Mouse (Mus musculus) frontal cortex, postnatal 10 days (tissue): ENCODE measurements around the gene Acsl3.

Experiments
- DNase-seq, 2 experiments: peaks; one replicate each; pipeline ENCODE4 v3.0.0; 2022; ENCODE audit warnings: low spot score in 2 of 2, mixed read lengths in 1 of 2

Acsl3 gene

DNA sequence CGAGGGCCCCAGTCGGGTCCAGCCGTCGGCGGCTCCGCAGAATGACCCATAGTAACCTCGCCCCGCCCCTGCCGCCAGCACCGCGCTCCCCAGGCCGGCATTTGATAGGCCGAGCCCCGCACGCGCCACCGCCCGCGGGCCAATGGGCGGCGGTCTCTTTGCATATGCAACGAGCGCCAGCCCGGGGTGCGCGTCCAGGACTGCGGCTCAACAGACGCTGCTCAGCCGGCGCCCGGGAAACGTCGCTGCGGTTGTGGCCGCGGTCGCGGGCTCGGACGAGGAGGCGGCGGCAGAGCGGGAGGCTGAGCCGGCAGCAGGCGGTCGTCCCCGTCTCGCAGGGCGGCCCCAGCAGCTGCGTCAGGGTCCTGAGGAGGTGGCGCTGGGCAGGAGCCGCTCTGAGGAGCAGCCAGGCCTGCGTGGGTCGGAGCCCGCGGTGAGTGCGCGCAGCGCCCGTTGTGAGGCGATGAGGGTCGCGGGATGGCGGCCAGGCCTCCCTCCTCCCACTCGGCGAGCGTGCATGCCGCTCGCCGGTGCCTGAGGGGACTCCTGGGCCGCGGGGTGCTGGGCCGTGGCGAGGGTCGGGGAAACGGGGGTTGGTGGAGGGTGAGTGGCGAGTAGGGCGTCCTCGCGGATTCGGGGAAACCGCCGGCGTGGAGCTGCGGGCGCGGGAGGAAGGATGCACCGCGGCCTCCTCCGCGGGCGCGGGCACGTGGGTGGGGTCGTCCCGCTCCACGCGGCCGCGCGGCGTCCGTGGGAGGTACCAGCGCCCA, at the start of gene Acsl3, which contains the start of gene Utp14b:
Gene Acsl3, plus strand, starts transcription at position 155 of the 770 bp plus-strand sequence.
Gene Utp14b, plus strand, starts transcription at position 368 of the 770 bp plus-strand sequence.
- peak; percentile 95 to 97 for DNase-seq

DNA sequence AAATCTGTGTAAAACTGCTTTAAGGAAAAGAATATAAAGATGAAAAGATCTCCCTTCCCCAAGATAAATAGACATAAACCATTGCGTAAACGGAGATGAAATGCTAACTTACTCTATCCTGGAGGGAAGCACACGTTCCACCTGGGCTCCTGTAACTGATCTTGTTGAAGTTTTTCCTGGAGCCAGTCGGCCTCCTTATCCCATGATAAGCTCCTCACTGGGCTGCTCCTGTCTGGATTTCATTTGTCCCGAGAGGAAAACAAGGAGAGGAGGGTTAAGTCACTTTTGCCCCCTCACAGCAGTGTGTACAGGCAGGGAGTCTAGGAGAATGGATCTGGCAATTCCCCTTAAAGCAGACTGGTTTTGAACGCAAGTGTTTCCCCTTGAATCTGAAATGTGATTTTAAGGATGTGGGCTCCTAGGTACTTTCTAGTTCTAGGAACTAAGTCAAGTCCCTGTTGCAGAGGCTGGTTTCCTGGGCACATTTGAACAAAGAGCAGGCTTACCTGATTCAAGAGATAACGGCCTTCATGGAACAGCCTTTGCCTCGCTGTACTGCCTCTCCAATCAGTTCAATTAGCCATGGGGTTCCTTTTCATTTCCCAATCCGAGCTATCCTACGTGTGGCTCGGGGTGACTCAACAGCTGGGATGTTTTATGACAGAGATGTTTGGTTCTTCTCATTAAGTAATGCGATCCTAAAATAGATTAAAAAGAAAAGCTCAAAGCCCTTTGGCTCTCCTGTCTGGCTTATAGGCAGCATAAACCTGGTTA, 48.3 kb upstream of the Acsl3 start:
- no peak for DNase-seq

DNA sequence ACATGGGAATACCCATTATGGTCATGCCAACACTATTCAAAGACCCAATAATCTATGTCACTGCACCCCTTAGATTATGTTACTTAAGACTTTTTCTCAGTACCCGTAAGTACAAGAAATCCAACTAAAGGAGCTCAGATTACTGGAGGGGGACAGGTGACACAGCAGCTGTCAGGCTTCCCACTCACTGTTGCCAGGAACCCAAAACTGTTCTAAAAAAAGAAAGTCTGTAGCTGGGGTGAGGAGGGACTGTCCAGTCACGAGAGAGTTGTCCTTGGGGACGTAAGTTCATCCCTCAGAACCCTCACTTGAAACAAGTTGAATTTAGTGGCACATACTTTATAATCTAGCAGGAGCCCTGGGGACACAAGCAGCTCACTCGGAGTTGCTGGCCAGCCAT, 46.6 kb upstream of the Acsl3 start:
- DNase-seq: no peak

DNA sequence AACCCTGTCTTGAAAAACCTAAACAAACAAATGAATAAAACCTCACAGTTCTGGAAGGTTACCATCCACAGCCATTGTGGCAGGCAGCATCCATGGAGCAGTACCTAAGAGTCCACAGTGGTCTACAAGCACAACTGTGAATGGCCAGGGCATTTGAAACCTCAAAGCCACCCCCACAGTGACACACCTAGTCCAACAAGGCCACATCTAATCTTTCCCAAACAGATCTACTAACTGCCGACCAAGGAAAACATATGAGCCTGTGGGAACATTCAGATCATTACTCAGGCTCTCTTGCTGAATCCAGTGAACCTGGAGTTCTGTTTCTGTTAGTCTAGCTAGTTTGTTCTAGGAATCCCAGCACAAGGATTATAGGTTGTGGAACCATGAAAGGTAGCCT, 44.7 kb upstream of the Acsl3 start:
- no peak for DNase-seq

DNA sequence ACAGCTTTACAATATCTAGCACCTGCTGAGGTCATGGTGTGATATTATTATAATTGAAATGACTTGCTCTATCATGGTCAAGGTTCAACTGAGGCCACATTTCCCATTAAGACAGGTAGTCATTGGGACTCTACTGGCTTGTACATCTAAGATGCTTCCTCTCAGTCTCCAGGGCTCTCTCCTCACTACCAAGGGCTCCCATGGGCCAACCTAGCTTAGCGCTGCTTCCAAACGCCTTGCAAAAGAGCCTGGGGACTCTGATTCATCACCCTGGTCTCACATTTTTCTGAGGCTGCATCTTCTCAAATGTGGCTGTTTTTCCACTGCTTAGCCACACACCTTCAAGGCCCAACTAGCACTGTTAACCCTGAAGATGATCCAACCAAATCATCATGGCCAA, 33.3 kb upstream of the Acsl3 start:
- DNase-seq: no peak

DNA sequence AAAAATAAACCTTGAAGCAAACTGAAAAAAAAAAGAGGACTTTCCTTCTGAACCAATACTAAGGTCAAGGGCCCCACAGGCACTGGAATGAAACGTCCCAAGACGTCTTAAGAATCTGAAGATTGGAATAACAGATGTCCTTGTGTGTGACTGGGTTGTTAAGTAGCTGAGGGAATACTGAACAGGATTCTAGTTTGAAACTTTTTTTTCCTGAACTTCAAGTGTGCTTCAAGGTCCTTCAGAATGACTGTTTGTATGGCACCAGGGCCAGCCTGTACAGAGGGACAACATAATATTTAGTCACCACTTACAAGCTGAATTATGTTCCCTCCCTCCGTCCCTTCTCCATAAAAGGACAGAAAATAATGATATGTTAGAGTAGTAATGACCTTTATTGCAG, 23.1 kb upstream of the Acsl3 start:
- DNase-seq: no peak

DNA sequence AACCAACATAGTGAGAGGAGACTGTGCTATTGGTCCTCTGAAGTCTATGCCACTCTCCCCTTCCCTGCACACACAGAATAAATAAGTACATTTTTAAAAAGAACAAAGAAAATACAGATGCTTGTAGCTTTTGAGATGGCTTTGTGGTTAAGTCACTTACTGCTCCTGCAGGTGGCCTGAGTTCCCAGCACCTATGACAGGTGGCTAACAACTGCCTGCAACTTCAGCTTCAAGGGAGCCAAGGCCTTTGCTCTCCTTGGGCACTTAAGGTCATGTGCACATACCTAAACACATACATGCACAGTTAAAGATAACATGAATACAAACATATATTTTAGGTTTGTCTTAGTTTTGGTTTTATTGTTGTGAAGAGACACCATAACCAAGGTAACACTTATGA, 16.8 kb upstream of the Acsl3 start:
- no peak for DNase-seq

DNA sequence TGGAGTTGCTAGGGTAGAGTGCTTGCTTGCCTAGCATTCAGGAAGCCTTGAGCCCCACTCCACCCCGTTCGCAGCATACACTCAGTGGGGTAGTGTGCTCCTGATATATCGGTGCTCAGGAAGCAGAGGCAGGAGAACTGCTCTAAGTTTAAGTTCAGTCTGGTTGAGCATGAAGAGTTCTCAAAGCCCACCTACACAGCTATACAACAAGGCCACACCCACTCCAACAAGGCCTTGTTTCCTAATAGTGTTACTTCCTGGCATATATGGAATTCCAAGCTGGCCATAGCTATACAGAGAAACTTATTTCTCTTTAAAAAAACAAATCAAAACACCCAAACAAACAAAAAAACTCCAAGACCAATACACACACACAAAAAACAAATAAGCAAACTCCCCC, 15.8 kb upstream of the Acsl3 start:
- DNase-seq: no peak

DNA sequence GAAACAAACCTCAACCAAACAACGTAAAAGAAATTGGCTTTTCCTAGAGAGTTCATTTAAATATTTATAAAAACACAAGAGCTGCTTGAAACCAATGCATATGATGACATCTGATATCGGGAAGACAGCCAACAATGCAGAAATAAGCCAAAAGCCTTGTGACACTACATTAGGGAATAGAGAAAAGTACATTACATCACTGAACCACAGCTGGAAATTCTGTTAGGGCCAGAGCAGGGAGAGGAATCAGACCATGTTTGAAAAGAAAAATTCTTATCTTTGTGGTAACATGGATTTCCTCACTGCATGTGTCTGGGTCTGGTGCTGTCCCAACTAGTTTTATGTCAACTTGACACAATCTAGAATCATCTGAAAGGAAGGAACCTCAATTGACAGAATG, 15.4 kb upstream of the Acsl3 start:
- DNase-seq: no peak

DNA sequence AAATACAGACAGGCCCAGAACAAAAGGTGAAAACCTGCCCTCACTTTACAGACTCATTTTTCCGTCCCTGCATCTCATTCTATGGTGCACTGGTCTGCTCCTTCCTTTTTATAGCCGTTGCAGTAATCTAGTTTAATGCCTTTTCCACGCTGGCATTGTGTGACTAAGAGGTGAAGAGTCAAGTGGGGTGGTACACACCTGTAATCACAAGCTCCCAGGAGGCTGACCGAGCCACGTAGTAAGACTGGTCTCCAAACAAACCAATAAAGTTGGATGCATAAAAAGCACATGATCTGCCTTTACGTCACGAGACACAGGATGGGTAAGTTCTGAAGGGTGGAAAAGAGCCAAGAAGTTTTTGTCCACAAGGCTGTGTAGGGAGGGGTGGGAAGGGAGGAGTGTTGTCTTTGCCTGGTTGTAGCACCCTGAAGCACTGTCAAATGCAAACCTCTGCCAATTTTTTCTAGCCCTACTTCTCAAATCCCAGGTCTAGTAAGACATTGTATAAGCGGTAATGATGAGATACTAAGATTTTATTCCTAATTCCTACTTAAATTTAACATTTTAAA, 10.2 kb upstream of the Acsl3 start:
- no peak for DNase-seq

DNA sequence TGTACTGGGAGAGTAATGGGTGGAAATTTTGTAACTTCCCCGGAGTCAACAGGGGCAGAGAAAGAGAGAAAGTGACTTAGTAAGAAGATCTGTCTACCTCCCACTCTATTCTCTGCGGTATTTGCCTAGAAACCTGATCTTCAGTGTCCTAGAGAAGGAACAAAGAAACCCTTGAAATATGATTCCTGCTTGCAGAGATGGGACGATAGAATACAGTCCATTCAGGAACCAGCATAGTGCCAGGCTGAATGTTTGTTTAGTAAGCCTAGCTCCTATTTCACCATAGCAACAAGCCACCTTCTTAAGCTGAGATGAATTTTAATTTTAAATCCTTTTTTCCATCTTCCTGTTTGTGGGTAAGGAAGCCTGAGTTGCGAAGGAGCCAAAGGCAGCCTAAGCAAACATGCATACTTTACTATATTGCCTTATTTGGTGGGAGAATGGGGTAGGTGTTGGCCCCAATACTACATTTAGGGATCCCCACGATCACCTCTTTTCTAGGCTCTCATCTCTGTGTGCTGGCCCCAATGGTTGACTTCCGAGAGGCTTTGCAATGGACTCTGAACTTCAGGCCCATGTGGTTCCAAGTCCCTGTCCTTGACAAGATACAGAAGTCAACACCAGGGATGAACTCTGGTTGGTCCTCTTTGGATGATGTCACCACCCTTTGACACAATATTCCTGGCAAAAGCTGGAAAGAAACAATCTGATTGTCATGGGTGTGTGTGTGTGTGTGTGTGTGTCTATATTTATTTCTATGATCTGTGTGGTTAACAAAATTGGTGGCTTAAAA, 8.2 kb upstream of the Acsl3 start:
- DNase-seq: no peak

DNA sequence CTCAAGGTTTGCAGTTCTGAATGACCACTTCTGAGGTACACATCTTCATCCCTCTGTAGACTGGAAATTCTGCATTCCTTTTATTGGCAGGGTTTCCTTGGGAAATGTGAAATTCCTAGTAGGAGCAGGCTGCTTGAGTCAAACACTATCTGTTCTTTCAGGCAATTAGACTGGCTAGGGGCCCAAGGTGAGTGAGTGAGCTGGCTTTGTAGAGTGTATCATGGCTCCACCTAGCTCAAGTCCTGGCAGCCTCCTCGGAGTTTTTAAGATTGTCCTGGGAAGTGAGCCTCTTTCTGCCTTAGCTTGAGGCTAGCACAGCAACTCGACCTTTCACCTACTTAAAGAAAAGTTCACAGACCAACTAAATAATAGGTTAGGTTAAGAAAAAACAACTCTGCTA, 1.2 kb upstream of the Acsl3 start:
- DNase-seq: no peak

DNA sequence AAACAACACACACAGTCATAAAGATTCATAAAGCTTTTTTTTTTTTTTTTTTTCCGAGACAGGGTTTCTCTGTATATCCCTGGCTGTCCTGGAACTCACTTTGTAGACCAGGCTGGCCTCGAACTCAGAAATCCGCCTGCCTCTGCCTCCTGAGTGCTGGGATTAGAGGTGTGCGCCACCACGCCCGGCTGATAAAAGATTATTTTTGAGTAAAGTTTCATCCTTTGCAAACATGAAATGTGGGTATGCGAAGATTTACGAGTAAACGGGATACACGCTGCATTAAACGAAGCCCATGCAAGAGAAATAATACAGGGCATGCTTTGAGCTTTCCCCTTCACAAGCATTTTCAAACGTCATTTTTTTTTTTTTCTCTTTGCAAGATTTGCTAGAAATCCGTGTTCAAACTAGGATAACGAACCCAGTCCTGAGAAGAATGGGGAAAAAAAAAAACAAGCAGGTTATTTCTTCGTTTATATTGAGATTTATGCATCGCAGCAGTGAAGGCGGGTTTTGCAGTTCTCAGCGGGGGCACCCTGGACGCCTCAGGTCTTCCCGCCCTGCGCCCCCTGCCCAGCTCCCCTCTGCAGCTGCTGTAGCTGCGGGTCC, 500 bp upstream of the Acsl3 start:
- no peak for DNase-seq

DNA sequence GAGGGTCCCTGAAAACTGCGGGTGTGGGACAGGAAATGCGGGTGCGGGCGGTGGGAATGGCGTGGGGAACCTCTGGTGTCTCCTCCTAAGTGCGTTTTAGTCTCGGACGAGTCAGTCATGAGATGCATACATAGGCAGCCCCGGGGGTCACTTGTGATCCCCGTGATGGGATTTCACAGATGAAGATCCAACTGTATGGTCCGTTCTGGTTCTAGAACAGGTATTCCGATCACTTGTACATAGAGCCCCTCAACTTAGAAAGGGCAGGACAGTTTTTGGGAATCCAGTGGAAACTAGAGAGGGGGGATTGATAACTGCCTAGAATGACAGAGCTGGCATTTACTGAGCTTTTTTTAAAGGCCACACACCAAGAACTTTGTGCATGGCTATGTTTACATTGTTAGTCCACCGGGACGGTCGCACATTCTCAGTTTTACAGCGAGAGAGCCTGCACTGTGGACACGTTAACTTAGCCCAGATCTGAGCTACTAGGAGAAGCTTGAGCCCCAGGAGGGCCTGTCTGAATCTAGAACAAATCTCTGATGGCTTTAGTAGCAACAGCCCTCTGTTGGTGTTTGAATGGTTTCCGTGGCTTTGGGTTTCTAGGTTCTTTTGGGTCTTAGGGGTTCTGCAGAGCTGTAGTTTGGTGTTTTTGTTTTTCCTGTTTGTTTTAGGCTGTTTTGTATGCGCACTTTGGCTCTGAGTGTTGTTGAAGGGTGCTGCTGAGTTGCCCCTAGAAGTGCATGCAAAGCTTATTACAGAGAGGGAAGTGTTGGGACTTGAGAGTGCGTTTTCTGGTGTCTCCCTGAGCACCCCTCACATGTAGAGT, 1.0 kb downstream of the Acsl3 start:
- DNase-seq: no peak

DNA sequence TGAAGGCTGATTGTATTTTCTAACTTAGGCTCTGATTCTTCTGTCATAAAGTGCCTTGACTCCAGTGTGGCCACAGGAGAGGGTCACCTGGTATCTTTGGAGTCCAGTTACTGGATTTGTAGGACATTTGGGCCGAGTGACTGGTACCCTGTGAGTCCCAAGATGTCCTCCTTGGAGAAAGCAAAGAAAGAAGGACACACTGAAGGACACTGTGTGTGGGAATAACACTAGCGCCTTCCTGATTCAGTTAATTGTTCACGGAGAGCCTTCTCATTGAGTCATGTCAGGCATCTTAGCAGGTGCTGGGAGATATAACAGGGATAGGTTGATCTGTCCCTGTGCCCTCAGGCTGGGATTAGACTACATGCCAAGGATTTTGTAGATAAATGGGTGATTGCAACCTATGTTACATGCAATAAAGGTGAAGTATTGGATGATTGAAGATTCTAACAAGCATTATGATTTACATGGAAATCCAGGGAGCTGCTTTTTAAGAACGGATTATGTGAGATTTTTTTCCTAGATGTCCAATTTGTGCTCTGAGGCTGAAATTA, 1.7 kb downstream of the Acsl3 start:
- DNase-seq: no peak

DNA sequence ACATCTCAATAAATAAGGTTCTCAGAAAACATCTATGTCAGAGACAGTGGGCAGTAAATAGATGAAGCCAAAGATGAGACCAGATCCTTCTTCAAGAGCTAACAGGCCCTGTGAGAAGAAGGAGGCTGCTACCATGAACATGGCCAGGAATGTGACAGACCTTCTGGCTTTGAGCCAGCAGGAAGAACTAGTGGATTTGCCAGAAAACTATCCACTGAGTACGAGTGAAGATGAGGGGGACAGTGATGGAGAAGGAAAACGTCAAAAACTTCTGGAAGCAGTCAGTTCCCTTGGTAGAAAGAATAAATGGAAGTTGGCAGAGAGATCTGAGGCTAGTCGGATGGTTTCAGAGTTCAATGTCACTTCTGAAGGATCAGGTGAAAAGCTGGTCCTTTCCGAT, 6.7 kb downstream of the Acsl3 start:
- no peak for DNase-seq

DNA sequence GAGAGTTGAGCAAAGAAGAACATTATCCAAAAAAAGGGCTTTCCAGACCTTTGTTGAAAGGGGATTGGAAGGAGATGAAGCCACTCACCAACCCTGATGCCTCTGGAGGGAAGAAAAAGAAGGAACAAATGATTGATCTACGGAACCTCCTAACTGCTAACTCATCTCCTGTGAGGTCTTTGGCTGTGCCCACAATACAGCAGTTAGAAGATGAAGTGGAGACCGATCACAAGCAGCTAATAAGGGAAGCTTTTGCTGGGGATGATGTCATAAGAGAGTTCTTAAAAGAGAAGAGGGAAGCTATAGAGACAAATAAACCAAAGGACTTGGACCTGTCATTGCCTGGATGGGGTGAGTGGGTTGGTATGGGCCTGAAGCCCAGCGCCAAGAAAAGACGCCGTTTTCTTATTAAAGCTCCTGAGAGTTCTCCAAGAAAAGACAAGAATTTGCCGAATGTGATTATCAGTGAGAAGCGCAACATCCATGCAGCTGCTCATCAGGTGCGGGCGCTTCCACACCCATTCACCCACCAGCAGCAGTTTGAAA, 8.4 kb downstream of the Acsl3 start:
- DNase-seq: no peak

DNA sequence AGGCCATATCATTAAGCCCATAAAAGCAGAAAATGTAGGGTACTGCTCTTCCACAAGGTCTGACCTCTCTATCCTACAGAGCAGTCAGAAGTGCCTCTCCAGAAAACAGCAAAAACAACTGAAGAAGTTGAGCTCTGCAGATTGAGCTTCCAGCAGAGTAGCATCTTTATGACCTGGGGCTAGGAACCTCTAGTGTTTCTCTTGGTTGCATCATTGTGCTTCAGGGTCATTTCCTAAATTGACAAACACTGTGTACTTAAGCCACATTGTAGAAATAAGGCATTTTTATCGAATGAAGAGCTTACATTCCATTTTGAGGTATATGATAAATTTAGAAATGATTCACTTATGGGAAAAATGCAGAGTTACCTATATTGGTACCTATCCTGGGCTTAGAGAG, 9.0 kb downstream of the Acsl3 start:
- no peak for DNase-seq

DNA sequence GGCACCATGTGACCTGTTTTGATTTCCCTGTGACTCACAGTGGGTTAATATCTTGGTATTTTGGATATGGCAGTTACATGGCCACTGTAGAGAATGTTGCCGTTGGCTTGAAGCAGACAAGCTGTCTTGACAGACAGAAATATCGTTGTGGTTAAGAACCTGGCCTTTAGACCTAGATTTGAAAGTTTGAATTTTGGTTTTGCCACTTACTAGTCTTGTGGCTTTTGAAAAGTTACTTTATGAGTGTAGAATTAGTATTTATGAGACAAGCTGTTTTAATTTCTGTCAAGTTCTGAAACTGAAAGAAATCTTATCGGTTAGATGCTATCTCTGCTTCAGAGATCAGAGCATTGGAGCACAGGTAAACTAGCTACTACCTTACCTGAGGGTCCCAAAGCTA, 24.7 kb downstream of the Acsl3 start:
- DNase-seq: no peak

DNA sequence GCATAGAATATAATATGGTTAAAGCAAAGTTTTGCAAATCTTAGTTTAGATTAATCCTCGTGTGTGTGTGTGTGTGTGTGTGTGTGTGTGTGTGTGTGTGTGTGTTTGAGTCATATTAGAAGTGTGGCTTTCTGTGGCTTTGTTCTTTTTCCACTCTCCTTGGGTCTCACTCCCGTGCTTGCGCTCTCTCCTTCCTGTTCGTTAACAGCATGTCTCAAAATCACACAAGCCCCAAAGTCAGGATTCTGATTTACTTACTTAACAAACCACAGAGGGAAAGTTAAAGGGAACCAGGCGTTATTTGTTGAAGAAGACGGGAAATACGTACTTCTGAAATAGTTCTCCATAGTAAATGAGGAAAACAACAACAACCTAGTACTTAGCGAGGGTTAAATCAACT, 26.5 kb downstream of the Acsl3 start:
- DNase-seq: no peak
